Mouse (Mus musculus) MEL (cell line): Measurements from ENCODE around the gene Sema6d. TPM values are rescaled to one million over a fixed set of nuclear protein-coding genes. Genes with fewer than 3 reads are reported as not detected.

Experiments
- DNase-seq: peaks from one replicate; pipeline ENCODE4 v3.0.0; 2011; ENCODE audit warnings: low read depth, low spot score
- H3K27ac ChIP-seq: 2 replicates; pipeline ENCODE4 v1.5.1; 2012; ENCODE audit warnings: low read depth, mild to moderate bottlenecking, control low read depth, low read length, moderate library complexity; ENCODE audit not compliant: control insufficient read depth
- H3K27me3 ChIP-seq, 2 experiments: fragments of 150-350 bp in 1 of 2; sonication (generic) in 1 of 2; 2 replicates each; pipeline ENCODE4 v1.6.1; 2012; ENCODE audit warnings: low read length in 2 of 2, mild to moderate bottlenecking in 2 of 2, improper control_type of control experiment in 1 of 2, moderate library complexity in 1 of 2; ENCODE audit not compliant: insufficient read depth in 2 of 2, control insufficient read depth in 1 of 2
- H3K36me3 ChIP-seq, 2 experiments: 2 replicates each; pipeline ENCODE4 v1.6.1; 2012 to 2014; ENCODE audit warnings: low read length in 2 of 2, improper control_type of control experiment in 1 of 2, inconsistent platforms in 1 of 2, mild to moderate bottlenecking in 1 of 2; ENCODE audit not compliant: insufficient read depth in 2 of 2, control insufficient read depth in 1 of 2
- H3K4me1 ChIP-seq, 2 experiments: fragments of 150-350 bp in 1 of 2; sonication (generic) in 1 of 2; 2 replicates each; pipeline ENCODE4 v1.6.1; 2012; ENCODE audit warnings: low read length in 2 of 2, improper control_type of control experiment in 1 of 2, mild to moderate bottlenecking in 1 of 2; ENCODE audit not compliant: insufficient read depth in 2 of 2, control insufficient read depth in 1 of 2
- H3K4me3 ChIP-seq, 2 experiments: fragments of 150-350 bp in 1 of 2; sonication (generic) in 1 of 2; 2 replicates each; pipeline ENCODE4 v1.5.1; 2012; ENCODE audit warnings: low read depth in 2 of 2, low read length in 2 of 2, mild to moderate bottlenecking in 2 of 2, moderate library complexity in 2 of 2, control low read depth in 1 of 2, improper control_type of control experiment in 1 of 2; ENCODE audit not compliant: control insufficient read depth in 1 of 2, insufficient read depth in 1 of 2
- H3K79me2 ChIP-seq: 2 replicates; pipeline ENCODE4 v1.6.1; 2012; ENCODE audit warnings: mild to moderate bottlenecking, low read length, moderate library complexity; ENCODE audit not compliant: control insufficient read depth, poor library complexity, insufficient read depth
- H3K9ac ChIP-seq: 2 replicates; pipeline ENCODE4 v1.6.1; 2012; ENCODE audit warnings: low read depth, mild to moderate bottlenecking, control low read depth, low read length, moderate library complexity; ENCODE audit not compliant: control insufficient read depth, poor library complexity, severe bottlenecking
- H3K9me3 ChIP-seq: fragments of 150-350 bp; sonication (generic); replicated peaks from 2 replicates; pipeline ENCODE4 v1.6.1; 2012; ENCODE audit warnings: mild to moderate bottlenecking, low read length, improper control_type of control experiment, moderate library complexity; ENCODE audit not compliant: insufficient read depth
- BHLHE40 ChIP-seq: IDR thresholded peaks from 2 replicates; pipeline ENCODE4 v1.6.1; 2012; ENCODE audit warnings: low read depth, mild to moderate bottlenecking, inconsistent platforms, low read length, improper control_type of control experiment, borderline replicate concordance
- CTCF ChIP-seq, 3 experiments: IDR thresholded peaks in 2 of 3; conservative IDR thresholded peaks in 1 of 3; 2 replicates each; pipeline ENCODE4 v1.5.1; 2011 to 2012; ENCODE audit warnings: low read length in 3 of 3, low read depth in 2 of 3, mild to moderate bottlenecking in 2 of 3, improper control_type of control experiment in 1 of 3, inconsistent platforms in 1 of 3, mixed read lengths in 1 of 3, moderate library complexity in 1 of 3; ENCODE audit not compliant: control insufficient read depth in 1 of 3, insufficient read depth in 1 of 3, poor library complexity in 1 of 3, severe bottlenecking in 1 of 3
- EP300 ChIP-seq, 2 experiments: IDR thresholded peaks; 2 replicates each; pipeline ENCODE4 v1.6.1; 2011; ENCODE audit warnings: improper control_type of control experiment in 2 of 2, low read length in 2 of 2, low read depth in 1 of 2, mild to moderate bottlenecking in 1 of 2
- GATA1 ChIP-seq: IDR thresholded peaks from 2 replicates; pipeline ENCODE4 v1.6.1; 2011; ENCODE audit warnings: low read depth, low read length, improper control_type of control experiment
- HCFC1 ChIP-seq: IDR thresholded peaks from 2 replicates; pipeline ENCODE4 v1.6.1; 2012; ENCODE audit warnings: low read depth, mild to moderate bottlenecking, inconsistent platforms, low read length, improper control_type of control experiment, moderate library complexity
- KAT2A ChIP-seq: conservative IDR thresholded peaks from 2 replicates; pipeline ENCODE4 v1.6.1; 2012; ENCODE audit warnings: low read depth, low read length, improper control_type of control experiment, inconsistent platforms
- MAFK ChIP-seq: IDR thresholded peaks from 2 replicates; pipeline ENCODE4 v1.6.1; 2011; ENCODE audit warnings: low read depth, mild to moderate bottlenecking, low read length, improper control_type of control experiment, borderline replicate concordance
- MEF2A ChIP-seq: IDR thresholded peaks from 2 replicates; pipeline ENCODE4 v1.6.1; 2014; ENCODE audit warnings: low read depth, mild to moderate bottlenecking, inconsistent platforms, low read length, improper control_type of control experiment; ENCODE audit not compliant: poor library complexity, insufficient replicate concordance, severe bottlenecking; ENCODE audit errors: extremely low read depth
- NRF1 ChIP-seq: IDR thresholded peaks from 2 replicates; pipeline ENCODE4 v1.6.1; 2014; ENCODE audit warnings: low read depth, mild to moderate bottlenecking, inconsistent platforms, low read length, improper control_type of control experiment, moderate library complexity; ENCODE audit not compliant: poor library complexity, insufficient read depth, severe bottlenecking
- RAD21 ChIP-seq: IDR thresholded peaks from 2 replicates; pipeline ENCODE4 v1.6.1; 2011; ENCODE audit warnings: mild to moderate bottlenecking, low read depth, low read length, improper control_type of control experiment
- RCOR1 ChIP-seq: IDR thresholded peaks from 2 replicates; pipeline ENCODE4 v1.6.1; 2012; ENCODE audit warnings: low read depth, mild to moderate bottlenecking, inconsistent platforms, low read length, improper control_type of control experiment
- SIN3A ChIP-seq: IDR thresholded peaks from 2 replicates; pipeline ENCODE4 v1.6.1; 2012; ENCODE audit warnings: low read length, improper control_type of control experiment, inconsistent platforms
- TBP ChIP-seq: IDR thresholded peaks from 2 replicates; pipeline ENCODE4 v1.8.0; 2011; ENCODE audit warnings: low read depth, low read length, improper control_type of control experiment
- USF1 ChIP-seq: IDR thresholded peaks from 2 replicates; pipeline ENCODE4 v1.6.1; 2014; ENCODE audit warnings: low read depth, mild to moderate bottlenecking, inconsistent platforms, low read length, improper control_type of control experiment, moderate library complexity
- ZC3H11A ChIP-seq: IDR thresholded peaks from 2 replicates; pipeline ENCODE4 v1.6.1; 2012; ENCODE audit warnings: low read depth, mild to moderate bottlenecking, inconsistent platforms, low read length, improper control_type of control experiment
- ZMIZ1 ChIP-seq: IDR thresholded peaks from 2 replicates; pipeline ENCODE4 v1.6.1; 2012; ENCODE audit warnings: low read depth, mild to moderate bottlenecking, inconsistent platforms, low read length, improper control_type of control experiment, moderate library complexity
- polyA plus RNA-seq, 2 experiments: library from polyadenylated mRNA; stranded (reverse) in 1 of 2; unstranded in 1 of 2; fragments of >175 nt in 1 of 2; fragments of >200 nt in 1 of 2; gene quantifications; 2 replicates each; pipeline versions ENCODE4 v1.2.1 to v1.2.4; 2012; ENCODE audit warnings: low replicate concordance in 2 of 2, low read depth in 1 of 2; ENCODE audit not compliant: insufficient read length in 2 of 2, insufficient read depth in 1 of 2, missing spikeins in 1 of 2
- total RNA-seq: library from RNA; depleted of rRNA; stranded (reverse); fragments of 300-350 nt; gene quantifications from 2 replicates; pipeline ENCODE4 v1.2.3, GENCODE M21; 2012

Sema6d gene
- total and polyA plus RNA-seq, 3 experiments = not detected

- Histone ChIP-seq H3K27me3 (no peaks in the 10 kb centered on the region), H3K79me2 (no peaks in the 10 kb centered on the region), H3K9me3 (no peaks in the 10 kb centered on the region), H3K4me1 (no peaks in the 10 kb centered on the region), H3K9ac (no peak overlapping the region), H3K27ac (no peak overlapping the region), H3K36me3 (no peaks in the 10 kb centered on the region), H3K4me3 (no peak overlapping the region)
- no peak for DNase-seq
- TF ChIP-seq HCFC1 = no peak
These were observed 327.0 kb downstream of the Sema6d start for GRCm38 (mm10) chr2:124416730-124417129.

- no peaks in the 10 kb centered on the region for H3K36me3 ChIP-seq
- no peak overlapping the region for H3K9ac ChIP-seq
- no peaks in the 10 kb centered on the region for H3K9me3 ChIP-seq
- H3K79me2 ChIP-seq = no peaks in the 10 kb centered on the region
- H3K27me3 ChIP-seq = no peaks in the 10 kb centered on the region
- TF ChIP-seq SIN3A (no peak), MAFK (no peak), GATA1 (no peak), RAD21 (no peak), KAT2A (no peak), RCOR1 (no peak), ZMIZ1 (no peak), MEF2A (no peak)
- no peaks in the 10 kb centered on the region for H3K4me1 ChIP-seq
- H3K27ac ChIP-seq = no peak overlapping the region
- DNase-seq = no peak
- no peak overlapping the region for H3K4me3 ChIP-seq
These were observed 328.6 kb downstream of the Sema6d start for GRCm38 (mm10) chr2:124418319-124418718.

- TF ChIP-seq NRF1 = no peak
- no peak for TF ChIP-seq CTCF (IDR thresholded peaks at IDR 0.05 in 2 of 3, conservative IDR thresholded peaks at IDR 0.05 in 1 of 3; ENCODE audit: control insufficient read depth in 1 of 3, insufficient read depth in 1 of 3, low read depth in 2 of 3, low read length in 3 of 3, poor library complexity in 1 of 3, severe bottlenecking in 1 of 3)
- no peak for TF ChIP-seq USF1
- no peak for TF ChIP-seq MEF2A
- no peak for TF ChIP-seq TBP
- TF ChIP-seq BHLHE40 = no peak
- TF ChIP-seq ZC3H11A = no peak
- no peak for TF ChIP-seq EP300 (IDR thresholded peaks at IDR 0.05; ENCODE audit: low read depth in 1 of 2, low read length in 2 of 2)
- no peaks in the 10 kb centered on the region for H3K9me3 ChIP-seq
- no peaks in the 10 kb centered on the region for H3K27me3 ChIP-seq
- no peak for DNase-seq
- H3K4me1 ChIP-seq = no peaks in the 10 kb centered on the region
- no peaks in the 10 kb centered on the region for H3K79me2 ChIP-seq
- no peak overlapping the region for H3K9ac ChIP-seq
- no peaks in the 10 kb centered on the region for H3K36me3 ChIP-seq
- no peak overlapping the region for H3K27ac ChIP-seq
- no peak overlapping the region for H3K4me3 ChIP-seq
These were observed 330.5 kb downstream of the Sema6d start for GRCm38 (mm10) chr2:124420170-124420825.
